Comparison of ENCODE assay signal across 8 mouse cellular contexts in genomic region chr13:103173545-103174182, GRCm38 (mm10).
DNase-seq lines count a peak whose midpoint lies in the region; ATAC-seq and TF ChIP-seq lines count a peak whose summit lies in the region.

No protein-coding gene starts in this region.

- TF ChIP-seq RAD21 in CH12.LX (IDR thresholded peaks at IDR 0.05; ENCODE audit: low read depth, low read length): peak; percentile 89

- TF ChIP-seq POLR2A in CH12.LX (IDR thresholded peaks at IDR 0.05; ENCODE audit: low read depth, low read length): no peak

- no peaks in the 10 kb centered on the region for H3K4me1 ChIP-seq in CH12.LX (ENCODE audit: control insufficient read depth in 1 of 2, insufficient read depth in 2 of 2)
- peaks cover 13% of the 10 kb centered on the region for H3K4me1 ChIP-seq in hindbrain, embryonic 10.5 days (replicated peaks)

- dilution Hi-C loops in CH12.LX (cut with MboI; ENCODE audit: extremely low pct_ligation_motif_present, extremely low pct_unique_long_range_greater_than_20kb, low sequenced_read_pairs): no loop called here

- 47% methylated on average over 7 of the region's 7 CpGs for WGBS in hindbrain, embryonic 10.5 days

- in situ Hi-C loops in CH12.LX (cut with MboI; ENCODE audit: low pct_ligation_motif_present, low pct_unique_long_range_greater_than_20kb, low sequenced_read_pairs): loop anchor here (10.0 kb wide), 1 partner anchor 471 kb away; no protein-coding TSS in a partner anchor

- H3K9ac ChIP-seq in CH12.LX (ENCODE audit: insufficient read depth, low read depth): no peak overlapping the region

- H3K4me3 ChIP-seq in CH12.LX (replicated peaks in 1 of 3; ENCODE audit: low read depth in 2 of 3, low read length in 2 of 3, poor library complexity in 1 of 3): no peak overlapping the region
- no peak overlapping the region for H3K4me3 ChIP-seq in hindbrain, embryonic 10.5 days

- no peaks in the 10 kb centered on the region for H3K27me3 ChIP-seq in CH12.LX (replicated peaks)
- H3K27me3 ChIP-seq in hindbrain, embryonic 10.5 days (ENCODE audit: insufficient read depth, poor library complexity, severe bottlenecking): no peaks in the 10 kb centered on the region

- H3K36me3 ChIP-seq in CH12.LX (replicated peaks in 1 of 2; ENCODE audit: control insufficient read depth in 1 of 2, insufficient read depth in 1 of 2, low read length in 1 of 2): no peaks in the 10 kb centered on the region
- H3K36me3 ChIP-seq in hindbrain, embryonic 10.5 days: no peaks in the 10 kb centered on the region

- no peak for ATAC-seq in monocyte, adult 5-6 weeks (replicated peaks; ENCODE audit: insufficient number of reproducible peaks, low FRiP score, low TSS enrichment, poor library complexity, severe bottlenecking)

- H3K27ac ChIP-seq in CH12.LX (ENCODE audit: insufficient read depth, low read depth): no peak overlapping the region
- H3K27ac ChIP-seq in hindbrain, embryonic 10.5 days: no peak overlapping the region

- H3K79me2 ChIP-seq in CH12.LX (replicated peaks; ENCODE audit: control insufficient read depth, extremely low read depth, insufficient read depth, poor library complexity, severe bottlenecking): no peaks in the 10 kb centered on the region

- DNase-seq in CH12.LX (ENCODE audit: extremely low read depth) (peak; percentile 54), adipocyte (ENCODE audit: low spot score) (peak; percentile 82)
- DNase-seq in embryo, embryonic 9.5 days (ENCODE audit: extremely low spot score): peak; percentile 64
- peak; percentile 51 for DNase-seq in hindbrain, embryonic 10.5 days (ENCODE audit: low spot score)
- DNase-seq in layer of hippocampus, adult 9-10 months (ENCODE audit: low spot score): peak; percentile 81
- DNase-seq in lung, postnatal 36 days: peak; percentile 83
- DNase-seq in right cerebral cortex, postnatal 10 days (ENCODE audit: low spot score in 2 of 2): peak; percentile 70 to 85

- no peak for TF ChIP-seq EP300 in CH12.LX (IDR thresholded peaks at IDR 0.05; ENCODE audit: low read length)

- no peaks in the 10 kb centered on the region for H3K9me3 ChIP-seq in CH12.LX (replicated peaks; ENCODE audit: low read length)
- H3K9me3 ChIP-seq in hindbrain, embryonic 10.5 days: no peaks in the 10 kb centered on the region

- TF ChIP-seq CTCF in CH12.LX (conservative IDR thresholded peaks at IDR 0.05 in 1 of 2, IDR thresholded peaks at IDR 0.05 in 1 of 2; ENCODE audit: low read depth in 2 of 2, low read length in 2 of 2): peak; percentile 14 to 76; a peak in 2 of 4 replicates

- no peak overlapping the region for H3K4me2 ChIP-seq in CH12.LX (ENCODE audit: insufficient read depth, low read depth, poor library complexity, severe bottlenecking)

TF ChIP-seq in CH12.LX, 34 proteins besides CTCF, POLR2A, EP300 and RAD21:
- peak; percentile 50; the same call in 1 of the 2 replicates for TF ChIP-seq ZC3H11A (IDR thresholded peaks at IDR 0.05; ENCODE audit: low read depth, low read length)
- peak; percentile 51; the same call in 1 of the 2 replicates for TF ChIP-seq ZNF384 (IDR thresholded peaks at IDR 0.05; ENCODE audit: low read depth, low read length)
- TF ChIP-seq MAFK (IDR thresholded peaks at IDR 0.05; ENCODE audit: insufficient replicate concordance, low read length): no peak
- TF ChIP-seq SMC3 (IDR thresholded peaks at IDR 0.05; ENCODE audit: low read depth, low read length): peak; percentile 79
TF ChIP-seq in CH12.LX: peak in this region for 3.
